Mouse (Mus musculus) intestine, embryonic 15.5 days (tissue): ENCODE data around the gene Cep170. TPM values are rescaled to one million over a fixed set of nuclear protein-coding genes. Genes with fewer than 3 reads are reported as not detected.
A peak's percentile ranks its signal among the peaks of the same experiment; 100 is the strongest.

Source experiments
- ATAC-seq: fragments of 200-750 bp; cut with Nextera tagmentation; 2 replicates; pipeline ENCODE4 v1.8.0; 2017; ENCODE audit warnings: moderate TSS enrichment, moderate library complexity
- H3K27ac ChIP-seq: fragments of 300-500 bp; sonication (generic); 2 replicates; pipeline ENCODE4 v1.5.1; 2015; ENCODE audit warnings: mild to moderate bottlenecking, inconsistent platforms
- H3K27me3 ChIP-seq: fragments of 300-500 bp; sonication (generic); replicated peaks from 2 replicates; pipeline ENCODE4 v1.6.1; 2015; ENCODE audit warnings: inconsistent platforms
- H3K36me3 ChIP-seq: fragments of 300-500 bp; sonication (generic); 2 replicates; pipeline ENCODE4 v1.6.1; 2015; ENCODE audit warnings: inconsistent platforms
- H3K4me1 ChIP-seq: fragments of 300-500 bp; sonication (generic); replicated peaks from 2 replicates; pipeline ENCODE4 v1.6.1; 2015; ENCODE audit warnings: inconsistent platforms
- H3K4me2 ChIP-seq: fragments of 300-500 bp; sonication (generic); replicated peaks from 2 replicates; pipeline ENCODE4 v1.6.1; 2015; ENCODE audit warnings: mild to moderate bottlenecking, inconsistent platforms
- H3K4me3 ChIP-seq: fragments of 300-500 bp; sonication (generic); replicated peaks from 2 replicates; pipeline ENCODE4 v1.5.1; 2015; ENCODE audit warnings: inconsistent platforms
- H3K9ac ChIP-seq: fragments of 300-500 bp; sonication (generic); 2 replicates; pipeline ENCODE4 v1.6.1; 2015; ENCODE audit warnings: inconsistent platforms
- H3K9me3 ChIP-seq: fragments of 300-500 bp; sonication (generic); 2 replicates; pipeline ENCODE4 v1.6.1; 2016; ENCODE audit warnings: inconsistent platforms
- WGBS: fragments of 180-500 bp; shearing (Covaris S2); methylation state at CpG from one replicate; pipeline ENCODE4 v1.1.7; 2015; 5-methylcytosine and 5-hydroxymethylcytosine counted together
- polyA plus RNA-seq: library from polyadenylated mRNA; unstranded; fragments of >200 nt; fragmentation: Nextera tagmentation; extraction: Ambion mirVana; gene quantifications from 2 replicates; pipeline ENCODE4 v1.2.1, GENCODE M21; 2015

The Cep170 gene
- polyA plus RNA-seq, 1 experiment from 2014 or later, result 17.6 TPM

DNA sequence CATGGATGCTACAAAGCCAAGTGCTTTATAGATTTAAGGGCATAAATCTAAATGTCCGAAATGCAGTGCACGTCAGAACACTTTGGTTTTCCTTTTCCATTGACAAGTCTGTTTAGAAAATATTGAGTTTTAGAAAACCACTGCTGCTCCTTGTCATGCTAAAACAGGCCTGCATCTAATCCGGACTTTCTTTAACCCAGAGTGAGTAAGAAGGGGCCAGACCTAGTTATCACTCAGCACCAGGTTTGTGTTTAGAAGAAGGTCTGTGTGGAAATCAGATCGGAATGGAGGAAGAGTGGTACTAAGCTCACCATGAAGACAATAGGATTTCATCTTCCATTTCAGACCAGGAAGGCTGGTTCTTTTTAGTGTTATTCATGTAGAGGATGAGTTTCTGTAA lies 9.1 kb upstream of the Cep170 start:
- no peaks in the 10 kb centered on the region for H3K9me3 ChIP-seq
- no peak overlapping the region for H3K9ac ChIP-seq
- H3K27me3 ChIP-seq, result no peaks in the 10 kb centered on the region
- 77% methylated on average over 4 of the region's 4 CpGs for WGBS
- H3K36me3 ChIP-seq, result peaks cover 2% of the 10 kb centered on the region; the same call in 1 of the 2 replicates
- no peak for ATAC-seq
- H3K4me3 ChIP-seq, result no peak overlapping the region
- H3K4me2 ChIP-seq, result no peak overlapping the region
- no peak overlapping the region for H3K27ac ChIP-seq
- peaks cover 12% of the 10 kb centered on the region for H3K4me1 ChIP-seq

DNA sequence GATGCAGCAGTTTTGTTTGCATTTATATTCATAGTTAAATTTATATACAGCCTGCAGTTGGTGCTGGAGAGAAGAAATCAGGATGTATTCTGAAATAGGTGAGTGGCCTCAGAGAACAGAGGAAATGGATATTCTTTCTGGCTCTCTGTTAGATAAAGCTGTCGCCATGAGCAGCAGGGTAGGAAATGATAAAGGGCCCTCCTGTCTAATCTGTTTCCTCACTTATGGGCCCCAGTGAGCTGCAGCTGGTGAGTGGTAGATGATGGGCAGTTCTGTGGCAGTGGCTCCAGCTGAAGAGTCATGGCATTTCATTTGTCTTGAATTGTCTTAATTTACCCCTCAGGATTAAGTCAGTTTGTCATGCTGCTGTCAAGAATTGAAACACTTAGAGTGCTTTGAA lies 8.1 kb upstream of the Cep170 start:
- 26% methylated on average over 1 of the region's 1 CpGs for WGBS
- no peak for ATAC-seq
- no peak overlapping the region for H3K27ac ChIP-seq
- H3K4me3 ChIP-seq, result no peak overlapping the region
- H3K27me3 ChIP-seq, result no peaks in the 10 kb centered on the region
- no peak overlapping the region for H3K4me2 ChIP-seq
- peaks cover 12% of the 10 kb centered on the region for H3K4me1 ChIP-seq
- peaks cover 2% of the 10 kb centered on the region; the same call in 1 of the 2 replicates for H3K36me3 ChIP-seq
- H3K9ac ChIP-seq, result no peak overlapping the region
- no peaks in the 10 kb centered on the region for H3K9me3 ChIP-seq

- H3K4me3 ChIP-seq, result no peak overlapping the region
- 46% methylated on average over 6 of the region's 6 CpGs for WGBS
- H3K9ac ChIP-seq, result no peak overlapping the region
- H3K36me3 ChIP-seq, result no peaks in the 10 kb centered on the region
- no peak for ATAC-seq
- H3K9me3 ChIP-seq, result no peaks in the 10 kb centered on the region
- H3K27ac ChIP-seq, result no peak overlapping the region
- no peaks in the 10 kb centered on the region for H3K27me3 ChIP-seq
- H3K4me2 ChIP-seq, result no peak overlapping the region
- H3K4me1 ChIP-seq, result peaks cover 8% of the 10 kb centered on the region
Observed at GRCm38 (mm10) chr1:176818763-176819162, 4.9 kb upstream of the Cep170 start.

DNA sequence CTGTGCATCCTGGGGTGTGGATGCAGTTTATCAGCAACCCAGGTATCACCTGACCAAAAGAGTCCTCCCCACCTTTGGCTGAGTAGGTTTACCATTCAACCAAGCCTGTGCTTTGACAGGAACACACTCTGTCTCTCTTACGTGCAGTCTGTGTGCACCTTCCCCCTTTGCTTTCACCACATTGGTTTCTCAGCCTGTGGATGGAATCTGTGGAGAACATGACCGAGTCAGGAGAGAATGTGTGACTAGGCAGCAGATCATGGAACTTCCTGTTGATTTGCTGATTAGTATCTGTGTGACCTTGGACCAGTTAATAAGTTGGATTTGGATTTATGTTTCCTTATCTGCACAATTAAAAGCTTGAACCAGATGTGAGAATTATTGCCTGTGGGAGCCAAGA lies 4.3 kb upstream of the Cep170 start:
- H3K9ac ChIP-seq, result no peak overlapping the region
- H3K4me1 ChIP-seq, result peaks cover 7% of the 10 kb centered on the region
- ATAC-seq, result no peak
- H3K27ac ChIP-seq, result no peak overlapping the region
- no peaks in the 10 kb centered on the region for H3K27me3 ChIP-seq
- WGBS, result 78% methylated on average over 2 of the region's 2 CpGs
- H3K9me3 ChIP-seq, result no peaks in the 10 kb centered on the region
- H3K4me3 ChIP-seq, result no peak overlapping the region
- no peak overlapping the region for H3K4me2 ChIP-seq
- no peaks in the 10 kb centered on the region for H3K36me3 ChIP-seq

- no peaks in the 10 kb centered on the region for H3K36me3 ChIP-seq
- peaks cover 7% of the 10 kb centered on the region for H3K4me1 ChIP-seq
- ATAC-seq, result no peak
- no peaks in the 10 kb centered on the region for H3K27me3 ChIP-seq
- no peak overlapping the region for H3K27ac ChIP-seq
- WGBS, result 86% methylated on average over 4 of the region's 4 CpGs
- no peak overlapping the region for H3K4me2 ChIP-seq
- H3K9me3 ChIP-seq, result no peaks in the 10 kb centered on the region
- no peak overlapping the region for H3K9ac ChIP-seq
- H3K4me3 ChIP-seq, result no peak overlapping the region
Observed at GRCm38 (mm10) chr1:176816728-176817127, 2.9 kb upstream of the Cep170 start.

GRCm38 (mm10) chr1:176814591-176815062 lies 760 bp upstream of the Cep170 start, which contains the start of gene Sdccag8:
TSS of gene Sdccag8 (plus strand) at chr1:176814660.
- H3K9ac ChIP-seq, result peak within 1 kb of the TSS; percentile 76
- H3K4me3 ChIP-seq, result peak within 1 kb of the TSS; percentile 87
- 0% methylated on average over 25 of the region's 25 CpGs for WGBS
- H3K36me3 ChIP-seq, result no peaks in the 10 kb centered on the region
- peak within 1 kb of the TSS; percentile 96 for H3K27ac ChIP-seq
- H3K4me2 ChIP-seq, result peak within 1 kb of the TSS; percentile 65
- H3K27me3 ChIP-seq, result no peaks in the 10 kb centered on the region
- ATAC-seq, result peak; percentile 97
- H3K4me1 ChIP-seq, result peaks cover 7% of the 10 kb centered on the region
- H3K9me3 ChIP-seq, result no peaks in the 10 kb centered on the region

DNA sequence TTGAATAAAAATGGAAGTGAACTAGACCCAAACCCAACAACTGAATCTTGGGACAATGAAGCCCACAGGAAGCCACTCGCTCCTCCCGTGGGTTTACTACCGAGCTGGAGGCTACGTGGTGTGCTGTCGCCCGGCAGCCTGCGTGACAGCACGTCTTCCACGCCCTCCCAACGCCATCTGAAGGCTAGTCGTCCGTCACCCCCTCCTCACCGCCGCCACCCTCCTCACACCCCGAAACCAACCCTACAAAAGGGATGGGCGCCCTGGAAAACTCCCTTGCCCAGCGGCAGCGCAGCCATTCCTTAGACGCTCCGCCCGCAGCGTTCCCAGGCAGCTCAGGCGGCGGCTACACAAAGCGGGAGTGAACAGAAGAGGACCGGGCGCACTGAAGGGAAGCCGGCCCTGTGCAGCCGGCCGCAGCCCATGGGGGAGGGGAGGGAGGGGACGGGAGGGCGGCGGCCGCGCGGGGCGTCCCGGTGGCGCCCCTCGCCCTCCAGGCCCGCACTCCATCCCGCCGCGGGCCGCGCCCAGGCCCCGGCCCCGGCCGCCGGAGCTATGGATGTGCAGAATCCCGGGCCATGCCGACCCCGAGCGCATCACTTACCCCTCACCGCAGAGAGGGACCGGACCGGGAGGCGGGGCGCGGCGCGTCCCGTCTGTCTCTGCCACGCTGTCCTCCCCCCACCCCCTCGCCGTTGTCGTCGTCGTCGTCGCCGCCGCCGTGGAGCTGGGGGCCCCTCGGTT lies 403 bp downstream of the Cep170 start:
- Histone ChIP-seq H3K9me3 (no peaks in the 10 kb centered on the region), H3K9ac (peak overlapping the region; percentile 76), H3K27ac (peak overlapping the region; percentile 96), H3K36me3 (no peaks in the 10 kb centered on the region), H3K4me3 (peak overlapping the region; percentile 87), H3K4me1 (peaks cover 3% of the 10 kb centered on the region), H3K4me2 (peak overlapping the region; percentile 65), H3K27me3 (no peaks in the 10 kb centered on the region)
- peak; percentile 65 for ATAC-seq
- under 1% methylated on average over 60 of the region's 75 CpGs for WGBS

- peak overlapping the region; percentile 87 for H3K4me3 ChIP-seq
- WGBS, result 15% methylated on average over 11 of the region's 11 CpGs
- no peaks in the 10 kb centered on the region for H3K36me3 ChIP-seq
- peak overlapping the region; percentile 65 for H3K4me2 ChIP-seq
- no peak for ATAC-seq
- H3K27ac ChIP-seq, result peak overlapping the region; percentile 96
- H3K4me1 ChIP-seq, result no peaks in the 10 kb centered on the region
- peak overlapping the region; percentile 76 for H3K9ac ChIP-seq
- no peaks in the 10 kb centered on the region for H3K27me3 ChIP-seq
- no peaks in the 10 kb centered on the region for H3K9me3 ChIP-seq
Observed at GRCm38 (mm10) chr1:176812491-176813291, 1.2 kb downstream of the Cep170 start.

DNA sequence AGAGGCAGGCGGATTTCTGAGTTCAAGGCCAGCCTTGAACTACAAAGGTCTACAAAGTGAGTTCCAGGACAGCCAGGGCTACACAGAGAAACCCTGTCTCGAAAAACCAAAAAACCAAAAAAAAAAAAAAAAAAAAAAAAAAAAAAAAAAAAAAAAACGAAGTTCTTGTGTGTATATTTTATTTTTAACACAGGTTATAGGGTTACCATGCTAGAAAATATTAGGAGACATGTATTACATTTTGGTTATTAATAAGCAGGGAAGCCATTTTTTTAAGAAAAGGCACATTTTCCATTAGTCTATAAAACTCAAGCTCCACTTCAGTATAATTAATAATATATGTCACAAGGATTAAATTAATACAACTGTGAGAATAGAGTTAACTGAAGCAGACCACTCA lies 2.0 kb downstream of the Cep170 start:
- Histone ChIP-seq H3K4me3 (peak overlapping the region; percentile 87; the same call in 1 of the 2 replicates), H3K9me3 (no peaks in the 10 kb centered on the region), H3K4me1 (0 out of 2 replicates have a peak, but pooled peaks cover under 1% of the 10 kb centered on the region), H3K36me3 (no peaks in the 10 kb centered on the region), H3K27ac (no peak overlapping the region), H3K4me2 (peak overlapping the region; percentile 65), H3K9ac (no peak overlapping the region), H3K27me3 (no peaks in the 10 kb centered on the region)
- no peak for ATAC-seq
- WGBS, result 74% methylated on average over 3 of the region's 3 CpGs

- H3K27me3 ChIP-seq, result no peaks in the 10 kb centered on the region
- no peak overlapping the region for H3K9ac ChIP-seq
- H3K4me1 ChIP-seq, result 0 out of 2 replicates have a peak, but pooled peaks cover 2% of the 10 kb centered on the region
- no peak overlapping the region for H3K4me3 ChIP-seq
- no peak for ATAC-seq
- no peak overlapping the region for H3K4me2 ChIP-seq
- H3K36me3 ChIP-seq, result no peaks in the 10 kb centered on the region
- no peak overlapping the region for H3K27ac ChIP-seq
- H3K9me3 ChIP-seq, result no peaks in the 10 kb centered on the region
Observed at GRCm38 (mm10) chr1:176810161-176810560, 3.7 kb downstream of the Cep170 start.

DNA sequence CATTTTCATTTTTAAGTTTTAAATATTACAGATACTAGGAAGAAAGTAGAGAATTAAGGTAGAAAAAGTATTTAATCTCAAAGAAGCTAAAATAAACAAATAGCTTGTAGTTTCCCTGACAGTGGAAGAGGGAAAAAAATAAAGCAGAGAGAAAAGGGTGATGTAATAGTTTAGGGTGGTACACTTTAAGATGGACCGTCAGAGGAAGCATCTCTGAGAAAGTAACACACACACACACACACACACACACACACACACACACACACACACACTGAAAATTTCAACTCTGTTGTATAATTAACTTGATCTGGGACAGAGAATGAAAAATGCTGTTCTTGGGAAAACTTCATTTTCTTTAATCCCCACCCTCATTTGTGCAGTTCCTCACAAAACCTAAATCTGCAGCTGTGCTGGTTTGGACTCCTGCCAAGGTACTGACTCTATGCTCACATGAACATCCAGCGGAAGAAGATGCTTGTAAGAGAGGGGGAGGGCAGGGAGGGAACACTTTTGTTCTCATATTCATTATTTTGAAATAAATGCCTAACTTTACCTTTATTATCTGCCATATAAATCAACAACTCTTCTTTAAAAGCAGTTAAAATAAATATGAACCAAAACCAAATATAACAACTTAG lies 13.0 kb downstream of the Cep170 start:
- Histone ChIP-seq H3K4me3 (no peak overlapping the region), H3K27me3 (no peaks in the 10 kb centered on the region), H3K9ac (no peak overlapping the region), H3K9me3 (no peaks in the 10 kb centered on the region), H3K4me2 (no peak overlapping the region), H3K36me3 (no peaks in the 10 kb centered on the region), H3K4me1 (no peaks in the 10 kb centered on the region), H3K27ac (no peak overlapping the region)
- ATAC-seq, result peak; percentile 84
- WGBS, result 17% methylated on average over 2 of the region's 2 CpGs

- Histone ChIP-seq H3K36me3 (no peaks in the 10 kb centered on the region), H3K4me1 (no peaks in the 10 kb centered on the region), H3K9me3 (no peaks in the 10 kb centered on the region), H3K27me3 (no peaks in the 10 kb centered on the region), H3K4me2 (no peak overlapping the region), H3K4me3 (no peak overlapping the region), H3K9ac (no peak overlapping the region), H3K27ac (no peak overlapping the region)
- ATAC-seq, result no peak
Observed at GRCm38 (mm10) chr1:176798673-176799072, 15.2 kb downstream of the Cep170 start.
